Mouse (Mus musculus): Measurements from ENCODE around the gene Wdr5.

DNA sequence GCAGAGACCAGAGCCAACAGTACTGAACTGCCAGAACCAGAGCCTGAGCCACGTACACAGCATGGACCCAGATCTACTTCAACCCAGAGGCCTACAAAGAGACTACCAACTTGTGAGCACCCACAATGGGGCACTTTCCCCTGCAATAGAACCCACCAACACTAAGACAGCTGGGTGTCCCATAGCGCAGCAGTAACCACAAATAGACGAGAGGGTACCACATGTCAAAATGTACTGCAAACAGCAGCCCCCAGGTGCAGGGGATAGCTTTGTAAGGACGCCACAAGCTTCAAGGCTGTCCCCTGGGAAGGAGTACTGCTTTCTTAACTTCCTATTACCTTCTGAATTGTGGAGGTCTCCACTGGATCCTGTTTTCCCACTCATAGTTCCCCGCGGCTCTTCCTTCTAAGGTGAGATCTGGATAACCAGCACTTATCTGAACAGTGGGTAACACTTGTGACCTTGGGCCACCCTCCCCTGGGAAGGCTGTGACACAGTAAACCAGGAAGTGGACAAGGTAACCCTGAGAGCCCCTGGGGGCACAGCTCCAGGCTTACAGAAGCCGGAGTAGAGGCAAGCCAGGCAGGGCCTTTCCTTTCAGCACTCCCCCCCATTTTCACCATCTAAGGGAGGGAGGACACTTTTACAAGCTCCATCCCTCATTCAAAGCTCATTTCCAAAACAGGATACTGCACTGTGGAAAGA, 41.7 kb upstream of the Wdr5 start:
- TF ChIP-seq CTCF (IDR thresholded peaks at IDR 0.05; ENCODE audit: low read depth, low read length) (no peak), POLR2A (IDR thresholded peaks at IDR 0.05; ENCODE audit: extremely low read depth, insufficient read depth, low read length) (no peak)
